Mouse (Mus musculus) midbrain, postnatal 0 days (tissue): ENCODE results near the gene Notum. TPM values are rescaled to one million over a fixed set of nuclear protein-coding genes. Genes with fewer than 3 reads are reported as not detected.

Experiments
- ATAC-seq: fragments of 200-750 bp; cut with Nextera tagmentation; 2 replicates; pipeline ENCODE4 v1.8.0; 2017; ENCODE audit warnings: moderate number of reproducible peaks, mild to moderate bottlenecking, moderate TSS enrichment, moderate library complexity; ENCODE audit not compliant: low FRiP score
- DNase-seq: peaks from one replicate; pipeline ENCODE4 v3.0.0-alpha.2; 2015; ENCODE audit warnings: low spot score
- H3K27ac ChIP-seq: fragments of 300-500 bp; sonication (generic); 2 replicates; pipeline ENCODE4 v1.5.1; 2014; ENCODE audit warnings: low read depth, mild to moderate bottlenecking, low read length, mixed read lengths
- H3K27me3 ChIP-seq: fragments of 300-500 bp; sonication (generic); 2 replicates; pipeline ENCODE4 v1.6.1; 2014; ENCODE audit warnings: low read length, control low read depth, mixed read lengths; ENCODE audit not compliant: insufficient read depth
- H3K36me3 ChIP-seq: fragments of 300-500 bp; sonication (generic); 2 replicates; pipeline ENCODE4 v1.6.1; 2014; ENCODE audit warnings: low read length, control low read depth, mixed read lengths; ENCODE audit not compliant: insufficient read depth
- H3K4me1 ChIP-seq: fragments of 300-500 bp; sonication (generic); 2 replicates; pipeline ENCODE4 v1.6.1; 2014; ENCODE audit warnings: mild to moderate bottlenecking, control low read depth, antibody characterized with exemption, low read length, mixed read lengths; ENCODE audit not compliant: insufficient read depth
- H3K4me2 ChIP-seq: fragments of 300-500 bp; sonication (generic); 2 replicates; pipeline ENCODE4 v1.6.1; 2014; ENCODE audit warnings: low read depth, mild to moderate bottlenecking, low read length, mixed read lengths; ENCODE audit not compliant: poor library complexity, severe bottlenecking
- H3K4me3 ChIP-seq: fragments of 300-500 bp; sonication (generic); 2 replicates; pipeline ENCODE4 v1.5.1; 2014; ENCODE audit warnings: low read depth, mild to moderate bottlenecking, low read length, moderate library complexity
- H3K9ac ChIP-seq: fragments of 300-500 bp; sonication (generic); replicated peaks from 2 replicates; pipeline ENCODE4 v1.6.1; 2014; ENCODE audit warnings: mild to moderate bottlenecking, low read length, moderate library complexity, mixed read lengths; ENCODE audit not compliant: poor library complexity, severe bottlenecking
- H3K9me3 ChIP-seq: fragments of 300-500 bp; sonication (generic); 2 replicates; pipeline ENCODE4 v1.6.1; 2016; ENCODE audit warnings: low read length, control low read depth
- CTCF ChIP-seq: IDR thresholded peaks from 2 replicates; pipeline ENCODE4 v1.5.1; 2016; ENCODE audit warnings: antibody characterized with exemption, mild to moderate bottlenecking
- WGBS: fragments of 180-500 bp; shearing (Covaris S2); extraction: QIAGEN DNeasy Blood & Tissue Kit; methylation state at CpG from one replicate; pipeline ENCODE4 v1.1.7; 2014; 5-methylcytosine and 5-hydroxymethylcytosine counted together
- polyA plus RNA-seq: library from polyadenylated mRNA; unstranded; fragments of >200 nt; fragmentation: Nextera tagmentation; extraction: Ambion mirVana; gene quantifications from 2 replicates; pipeline ENCODE4 v1.2.1, GENCODE M21; 2015
- total RNA-seq: library from RNA; depleted of rRNA; stranded (reverse); fragments of >200 nt; gene quantifications from 2 replicates; pipeline ENCODE4 v1.2.3, GENCODE M21; 2014

The Notum gene
- total and polyA plus RNA-seq, 2 experiments from 2014 or later: 3.1 to 5.5 TPM

GRCm38 (mm10) chr11:120641869-120642268 lies 19.1 kb downstream of the Notum start:
- no peaks in the 10 kb centered on the region for H3K27me3 ChIP-seq
- ATAC-seq: no peak
- no peak overlapping the region for H3K9ac ChIP-seq
- no peaks in the 10 kb centered on the region for H3K9me3 ChIP-seq
- no peaks in the 10 kb centered on the region for H3K4me1 ChIP-seq
- DNase-seq: no peak
- TF ChIP-seq CTCF: no peak
- no peaks in the 10 kb centered on the region for H3K36me3 ChIP-seq
- no peak overlapping the region for H3K27ac ChIP-seq
- H3K4me3 ChIP-seq: no peak overlapping the region
- 92% methylated on average over 8 of the region's 8 CpGs for WGBS
- no peak overlapping the region for H3K4me2 ChIP-seq

- Histone ChIP-seq H3K27me3 (no peaks in the 10 kb centered on the region), H3K36me3 (no peaks in the 10 kb centered on the region), H3K27ac (no peak overlapping the region), H3K9me3 (no peaks in the 10 kb centered on the region), H3K4me3 (no peak overlapping the region), H3K4me1 (no peaks in the 10 kb centered on the region), H3K9ac (no peak overlapping the region), H3K4me2 (no peak overlapping the region)
- WGBS: 70% methylated on average over 9 of the region's 9 CpGs
- no peak for TF ChIP-seq CTCF
- DNase-seq: no peak
- ATAC-seq: no peak
Observed at GRCm38 (mm10) chr11:120641255-120641654, 19.7 kb downstream of the Notum start.

- no peak overlapping the region for H3K9ac ChIP-seq
- TF ChIP-seq CTCF: no peak
- ATAC-seq (no peak), DNase-seq (no peak)
- H3K4me2 ChIP-seq: no peak overlapping the region
- H3K9me3 ChIP-seq: no peaks in the 10 kb centered on the region
- H3K4me1 ChIP-seq: peaks cover 5% of the 10 kb centered on the region
- peaks cover 3% of the 10 kb centered on the region; the same call in 1 of the 2 replicates for H3K36me3 ChIP-seq
- no peak overlapping the region for H3K4me3 ChIP-seq
- no peak overlapping the region for H3K27ac ChIP-seq
- no peaks in the 10 kb centered on the region for H3K27me3 ChIP-seq
- WGBS: 55% methylated on average over 5 of the region's 5 CpGs
Observed at GRCm38 (mm10) chr11:120634810-120635209, 26.2 kb downstream of the Notum start.

- ATAC-seq (peak; percentile 90), DNase-seq (peak; percentile 98)
- Histone ChIP-seq H3K27me3 (no peaks in the 10 kb centered on the region), H3K27ac (peak within 1 kb of the TSS; percentile 91), H3K36me3 (peaks cover 14% of the 10 kb centered on the region), H3K4me1 (peaks cover 5% of the 10 kb centered on the region), H3K4me3 (peak within 1 kb of the TSS; percentile 89), H3K9me3 (no peaks in the 10 kb centered on the region), H3K4me2 (peak within 1 kb of the TSS; percentile 96), H3K9ac (peak within 1 kb of the TSS; percentile 83)
- WGBS: 10% methylated on average over 58 of the region's 58 CpGs
- TF ChIP-seq CTCF: no peak
Observed at GRCm38 (mm10) chr11:120633520-120634343, 27.2 kb downstream of the Notum start, which contains the start of gene Mafg. Gene Mafg, minus strand, starts transcription at chr11:120633600.

- DNase-seq: peak; percentile 64
- no peak for TF ChIP-seq CTCF
- Histone ChIP-seq H3K4me1 (peaks cover 5% of the 10 kb centered on the region), H3K4me3 (peak overlapping the region; percentile 89), H3K36me3 (peaks cover 17% of the 10 kb centered on the region), H3K9me3 (no peaks in the 10 kb centered on the region), H3K4me2 (peak overlapping the region; percentile 96), H3K27me3 (no peaks in the 10 kb centered on the region), H3K27ac (peak overlapping the region; percentile 91), H3K9ac (peak overlapping the region; percentile 83)
- under 1% methylated on average over 96 of the region's 116 CpGs for WGBS
- peak; percentile 79 for ATAC-seq
Observed at GRCm38 (mm10) chr11:120632559-120633519, 28.1 kb downstream of the Notum start.
